Mouse (Mus musculus) heart, embryonic 16.5 days (tissue): ENCODE measurements around the gene Csrp1. TPM values are rescaled to one million over a fixed set of nuclear protein-coding genes. Genes with fewer than 3 reads are reported as not detected.

Experiments used
- ATAC-seq: fragments of 200-750 bp; cut with Nextera tagmentation; replicated peaks from 2 replicates; pipeline ENCODE4 v1.8.0; 2017; ENCODE audit warnings: moderate number of reproducible peaks; ENCODE audit not compliant: insufficient read depth, low FRiP score; ENCODE audit errors: extremely low read depth
- H3K27ac ChIP-seq: fragments of 300-500 bp; sonication (generic); 2 replicates; pipeline ENCODE4 v1.5.1; 2014; ENCODE audit warnings: mild to moderate bottlenecking, low read length, control low read depth, moderate library complexity
- H3K27me3 ChIP-seq: fragments of 300-500 bp; sonication (generic); 2 replicates; pipeline ENCODE4 v1.6.1; 2014; ENCODE audit warnings: low read length, mixed read lengths; ENCODE audit not compliant: control insufficient read depth, insufficient read depth
- H3K36me3 ChIP-seq: fragments of 300-500 bp; sonication (generic); 2 replicates; pipeline ENCODE4 v1.6.1; 2014; ENCODE audit not compliant: control insufficient read depth, insufficient read depth
- H3K4me1 ChIP-seq: fragments of 300-500 bp; sonication (generic); 2 replicates; pipeline ENCODE4 v1.6.1; 2014; ENCODE audit warnings: low read length, mixed read lengths; ENCODE audit not compliant: control insufficient read depth, insufficient read depth
- H3K4me2 ChIP-seq: fragments of 300-500 bp; sonication (generic); 2 replicates; pipeline ENCODE4 v1.6.1; 2014; ENCODE audit warnings: low read depth, mild to moderate bottlenecking, control low read depth, low read length
- H3K4me3 ChIP-seq: fragments of 300-500 bp; sonication (generic); 2 replicates; pipeline ENCODE4 v1.5.1; 2014; ENCODE audit warnings: mild to moderate bottlenecking, control low read depth, low read length
- H3K9ac ChIP-seq: fragments of 300-500 bp; sonication (generic); 2 replicates; pipeline ENCODE4 v1.6.1; 2014; ENCODE audit warnings: low read length, control low read depth
- H3K9me3 ChIP-seq: fragments of 300-500 bp; sonication (generic); replicated peaks from 2 replicates; pipeline ENCODE4 v1.6.1; 2016; ENCODE audit warnings: low read length; ENCODE audit not compliant: control insufficient read depth
- WGBS: fragments of 180-500 bp; shearing (Covaris S2); extraction: QIAGEN DNeasy Blood & Tissue Kit; methylation state at CpG from one replicate; pipeline ENCODE4 v1.1.7; 2014; 5-methylcytosine and 5-hydroxymethylcytosine counted together
- polyA plus RNA-seq: library from polyadenylated mRNA; unstranded; fragments of >200 nt; fragmentation: Nextera tagmentation; extraction: Ambion mirVana; gene quantifications from 2 replicates; pipeline ENCODE4 v1.2.1, GENCODE M21; 2015

Gene Csrp1
- polyA plus RNA-seq, 1 experiment from 2014 or later: 160 TPM

GRCm38 (mm10) chr1:135787799-135788198 is 67.9 kb downstream of the Csrp1 start:
- 54% methylated on average over 3 of the region's 3 CpGs for WGBS
- Histone ChIP-seq H3K4me2 (no peak overlapping the region), H3K4me1 (peaks cover 16% of the 10 kb centered on the region), H3K4me3 (no peak overlapping the region), H3K9me3 (no peaks in the 10 kb centered on the region), H3K27me3 (no peaks in the 10 kb centered on the region), H3K27ac (no peak overlapping the region), H3K9ac (no peak overlapping the region), H3K36me3 (no peaks in the 10 kb centered on the region)
- ATAC-seq: no peak

GRCm38 (mm10) chr1:135788708-135789107 is 68.8 kb downstream of the Csrp1 start:
- Histone ChIP-seq H3K4me1 (peaks cover 21% of the 10 kb centered on the region), H3K9me3 (no peaks in the 10 kb centered on the region), H3K27ac (peak overlapping the region; percentile 46; the same call in 1 of the 2 replicates), H3K9ac (peak overlapping the region; percentile 36; the same call in 1 of the 2 replicates), H3K4me3 (peak overlapping the region; percentile 15; the same call in 1 of the 2 replicates), H3K27me3 (no peaks in the 10 kb centered on the region), H3K4me2 (peak overlapping the region; percentile 52), H3K36me3 (no peaks in the 10 kb centered on the region)
- 7% methylated on average over 10 of the region's 10 CpGs for WGBS
- ATAC-seq: no peak; the same call in 1 of the 2 replicates

GRCm38 (mm10) chr1:135789815-135790214 is 70.0 kb downstream of the Csrp1 start:
- Histone ChIP-seq H3K27me3 (no peaks in the 10 kb centered on the region), H3K4me2 (no peak overlapping the region), H3K4me3 (no peak overlapping the region), H3K9ac (no peak overlapping the region), H3K9me3 (no peaks in the 10 kb centered on the region), H3K4me1 (peaks cover 32% of the 10 kb centered on the region), H3K27ac (no peak overlapping the region), H3K36me3 (no peaks in the 10 kb centered on the region)
- 10% methylated on average over 5 of the region's 5 CpGs for WGBS
- ATAC-seq: no peak

GRCm38 (mm10) chr1:135792143-135792939 is 72.5 kb downstream of the Csrp1 start:
- no peak overlapping the region for H3K9ac ChIP-seq
- peaks cover 54% of the 10 kb centered on the region for H3K4me1 ChIP-seq
- H3K4me2 ChIP-seq: no peak overlapping the region
- ATAC-seq: no peak
- H3K36me3 ChIP-seq: no peaks in the 10 kb centered on the region
- no peak overlapping the region for H3K4me3 ChIP-seq
- H3K9me3 ChIP-seq: no peaks in the 10 kb centered on the region
- H3K27me3 ChIP-seq: no peaks in the 10 kb centered on the region
- H3K27ac ChIP-seq: no peak overlapping the region
- 74% methylated on average over 13 of the region's 13 CpGs for WGBS

- Histone ChIP-seq H3K4me2 (peak overlapping the region; percentile 67), H3K9ac (peak overlapping the region; percentile 75), H3K4me3 (peak overlapping the region; percentile 41), H3K27me3 (no peaks in the 10 kb centered on the region), H3K36me3 (no peaks in the 10 kb centered on the region), H3K4me1 (peaks cover 53% of the 10 kb centered on the region), H3K9me3 (no peaks in the 10 kb centered on the region), H3K27ac (peak overlapping the region; percentile 88)
- ATAC-seq: peak; percentile 9; the same call in 1 of the 2 replicates
- WGBS: 18% methylated on average over 27 of the region's 27 CpGs
Observed at GRCm38 (mm10) chr1:135793370-135794215, 73.7 kb downstream of the Csrp1 start.

- ATAC-seq: peak; percentile 59; the same call in 1 of the 2 replicates
- Histone ChIP-seq H3K4me3 (peak overlapping the region; percentile 41), H3K4me1 (peaks cover 53% of the 10 kb centered on the region), H3K36me3 (no peaks in the 10 kb centered on the region), H3K4me2 (peak overlapping the region; percentile 67), H3K27me3 (no peaks in the 10 kb centered on the region), H3K27ac (peak overlapping the region; percentile 88), H3K9ac (peak overlapping the region; percentile 75), H3K9me3 (no peaks in the 10 kb centered on the region)
- 10% methylated on average over 20 of the region's 20 CpGs for WGBS
Observed at GRCm38 (mm10) chr1:135794216-135795134, 74.6 kb downstream of the Csrp1 start.

GRCm38 (mm10) chr1:135798492-135798891 is 78.6 kb downstream of the Csrp1 start:
- H3K36me3 ChIP-seq: peaks cover 6% of the 10 kb centered on the region
- H3K27ac ChIP-seq: peak overlapping the region; percentile 100
- H3K9ac ChIP-seq: peak overlapping the region; percentile 59
- H3K27me3 ChIP-seq: no peaks in the 10 kb centered on the region
- no peaks in the 10 kb centered on the region for H3K9me3 ChIP-seq
- ATAC-seq: no peak
- H3K4me1 ChIP-seq: peaks cover 66% of the 10 kb centered on the region
- H3K4me3 ChIP-seq: no peak overlapping the region; the same call in 1 of the 2 replicates
- WGBS: 50% methylated on average over 1 of the region's 1 CpGs
- H3K4me2 ChIP-seq: peak overlapping the region; percentile 85

GRCm38 (mm10) chr1:135799109-135799627 is 79.3 kb downstream of the Csrp1 start:
- Histone ChIP-seq H3K36me3 (peaks cover 6% of the 10 kb centered on the region), H3K9me3 (no peaks in the 10 kb centered on the region), H3K27ac (peak overlapping the region; percentile 100), H3K4me1 (peaks cover 65% of the 10 kb centered on the region), H3K4me3 (peak overlapping the region; percentile 61), H3K9ac (peak overlapping the region; percentile 84), H3K4me2 (peak overlapping the region; percentile 85), H3K27me3 (no peaks in the 10 kb centered on the region)
- ATAC-seq: peak; percentile 16
- 19% methylated on average over 8 of the region's 8 CpGs for WGBS
